Mouse (Mus musculus): ENCODE data around the gene Abr.

- TF ChIP-seq POLR2A (IDR thresholded peaks at IDR 0.05; ENCODE audit: borderline replicate concordance, insufficient read depth, low read length) (no peak), CTCF (IDR thresholded peaks at IDR 0.05; ENCODE audit: borderline replicate concordance, insufficient read depth, low read depth, low read length) (no peak)
Measured at GRCm38 (mm10) chr11:76468347-76468746, 153.8 kb downstream of the Abr start.

Measured in cerebellum, adult 2 months (tissue).